Mouse (Mus musculus) inflammation-experienced regulatory T-cells, adult 16 weeks (primary cell): ENCODE measurements around the gene Atpaf1. TPM values are rescaled to one million over a fixed set of nuclear protein-coding genes. Genes with fewer than 3 reads are reported as not detected.

Source experiments
- polyA plus RNA-seq: library from polyadenylated mRNA; unstranded; fragments of 100-300 nt; shearing (Covaris generic); gene quantifications from one replicate; pipeline ENCODE4 v1.2.1, GENCODE M21; 2017

Gene Atpaf1
- polyA plus RNA-seq: 35.7 TPM

DNA sequence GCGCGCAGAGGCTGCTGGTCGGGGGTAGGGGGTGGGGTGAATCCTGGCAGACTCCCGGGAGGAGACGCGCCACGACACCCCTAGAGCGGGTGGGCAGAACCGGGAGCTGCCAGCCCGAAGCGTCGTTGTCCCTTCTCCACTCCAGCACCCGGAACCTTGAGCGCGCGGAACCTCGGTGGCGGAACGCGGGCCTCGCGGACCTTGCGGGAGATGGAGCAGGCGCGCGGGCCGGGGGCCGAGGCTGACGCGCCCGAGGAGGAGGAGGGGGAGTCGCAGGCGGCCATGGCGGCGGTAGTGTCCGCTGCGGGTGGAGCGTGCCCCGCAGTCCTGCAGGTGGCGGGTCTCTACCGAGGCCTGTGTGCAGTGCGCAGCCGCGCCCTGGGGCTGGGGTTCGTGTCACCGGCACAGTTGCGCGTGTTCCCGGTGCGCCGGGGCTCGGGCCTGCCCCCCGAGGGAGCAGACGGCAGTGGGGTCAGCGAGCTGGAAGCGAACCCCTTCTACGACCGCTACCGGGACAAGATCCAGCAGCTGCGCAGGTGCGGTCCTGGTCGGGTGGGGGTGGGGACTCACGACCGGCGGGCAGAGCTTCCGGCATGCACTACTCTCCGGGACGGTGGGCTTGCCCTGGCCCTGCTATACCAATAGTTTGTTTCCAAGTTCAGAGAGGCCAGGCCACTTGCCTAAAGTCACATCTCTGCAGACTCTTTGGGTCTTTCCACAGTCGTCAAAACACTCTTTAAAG, at the start of gene Atpaf1:
Atpaf1 (plus strand) TSS at position 44 of the 742 bp plus-strand sequence.

DNA sequence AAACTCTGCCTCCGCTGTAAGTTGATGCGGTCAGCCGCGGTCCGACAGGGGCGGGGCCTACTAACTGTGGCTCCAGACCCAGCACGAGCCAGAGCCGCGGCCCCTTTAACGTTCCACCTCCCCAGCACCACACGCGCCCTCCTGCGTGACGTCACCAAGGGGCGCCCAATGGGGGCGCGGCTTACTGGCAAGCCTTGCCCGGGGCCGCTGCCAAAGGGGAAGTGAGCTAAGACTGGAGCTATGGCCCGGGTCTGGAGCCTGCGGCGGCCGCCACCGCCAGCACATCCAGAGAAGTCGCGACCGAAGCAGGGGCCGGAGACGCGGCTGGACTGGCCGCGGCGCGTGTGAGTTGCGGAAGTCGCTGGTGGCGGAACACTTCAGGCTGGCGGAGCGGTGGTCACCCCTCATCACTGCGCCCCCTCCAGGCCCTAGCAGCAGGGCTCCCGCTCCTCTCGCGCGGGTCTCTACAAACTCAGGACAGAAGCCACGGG, 47.0 kb upstream of the Atpaf1 start, which contains the start of gene Efcab14:
Efcab14 (plus strand) TSS at position 194 of the 491 bp plus-strand sequence.

DNA sequence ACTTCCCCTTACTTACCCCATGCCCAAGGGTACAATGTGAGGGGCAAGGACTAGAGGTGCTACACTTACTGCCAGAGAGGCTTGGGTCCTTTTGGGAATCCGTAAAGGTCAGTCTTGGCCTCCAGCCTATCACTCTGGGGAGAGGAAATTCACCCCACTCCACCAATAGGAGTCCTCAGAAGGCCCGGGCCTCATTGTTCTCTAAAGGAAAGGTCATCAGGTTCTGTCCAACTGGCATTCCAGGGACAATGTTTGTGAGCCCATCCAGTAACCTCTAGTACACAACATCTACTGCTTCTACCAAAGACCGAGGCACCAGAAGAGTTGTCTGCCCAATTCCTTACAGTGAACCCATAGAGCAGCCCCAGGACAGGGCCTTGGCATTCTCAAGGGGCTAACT, 3.7 kb upstream of the Atpaf1 start, which contains the start of gene Tex38:
Tex38 (minus strand) TSS at position 101 of the 400 bp plus-strand sequence.

DNA sequence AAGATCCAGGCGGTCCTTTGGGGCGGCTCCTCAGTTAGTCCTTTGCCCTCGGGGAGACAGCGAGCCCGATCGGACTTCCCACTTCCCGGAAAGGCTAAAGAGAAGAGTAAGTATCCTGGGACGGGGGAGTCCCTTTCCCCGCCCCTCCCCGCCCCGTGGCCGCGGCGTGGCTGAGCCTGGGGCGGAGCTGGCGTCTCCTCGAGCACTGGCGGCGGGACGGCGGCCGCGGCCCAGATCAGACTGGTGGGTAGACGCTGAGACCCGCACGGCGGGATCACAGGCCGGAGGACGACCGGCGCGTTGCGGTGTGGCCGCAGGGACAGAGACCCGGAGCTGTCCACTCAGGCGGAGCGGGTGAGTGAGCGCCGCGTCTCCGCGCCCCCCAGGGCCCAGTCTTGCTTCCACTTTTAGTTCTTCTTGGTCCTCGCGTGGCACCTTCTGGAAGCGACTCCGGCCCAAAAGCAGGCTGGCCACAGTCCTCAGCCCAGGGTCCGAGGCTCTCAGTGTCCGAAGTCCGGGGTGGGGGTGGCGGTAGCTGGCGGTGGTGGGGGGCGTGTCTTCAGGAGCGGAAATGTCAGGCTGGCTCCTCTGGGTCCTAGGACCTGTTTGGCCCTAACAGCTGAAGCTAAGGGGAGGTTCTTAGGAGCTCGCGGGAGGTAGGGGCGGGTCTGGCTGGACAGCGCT, 43.4 kb downstream of the Atpaf1 start, which contains the start of gene Mob3c:
Mob3c (plus strand) TSS at position 205 of the 684 bp plus-strand sequence.

DNA sequence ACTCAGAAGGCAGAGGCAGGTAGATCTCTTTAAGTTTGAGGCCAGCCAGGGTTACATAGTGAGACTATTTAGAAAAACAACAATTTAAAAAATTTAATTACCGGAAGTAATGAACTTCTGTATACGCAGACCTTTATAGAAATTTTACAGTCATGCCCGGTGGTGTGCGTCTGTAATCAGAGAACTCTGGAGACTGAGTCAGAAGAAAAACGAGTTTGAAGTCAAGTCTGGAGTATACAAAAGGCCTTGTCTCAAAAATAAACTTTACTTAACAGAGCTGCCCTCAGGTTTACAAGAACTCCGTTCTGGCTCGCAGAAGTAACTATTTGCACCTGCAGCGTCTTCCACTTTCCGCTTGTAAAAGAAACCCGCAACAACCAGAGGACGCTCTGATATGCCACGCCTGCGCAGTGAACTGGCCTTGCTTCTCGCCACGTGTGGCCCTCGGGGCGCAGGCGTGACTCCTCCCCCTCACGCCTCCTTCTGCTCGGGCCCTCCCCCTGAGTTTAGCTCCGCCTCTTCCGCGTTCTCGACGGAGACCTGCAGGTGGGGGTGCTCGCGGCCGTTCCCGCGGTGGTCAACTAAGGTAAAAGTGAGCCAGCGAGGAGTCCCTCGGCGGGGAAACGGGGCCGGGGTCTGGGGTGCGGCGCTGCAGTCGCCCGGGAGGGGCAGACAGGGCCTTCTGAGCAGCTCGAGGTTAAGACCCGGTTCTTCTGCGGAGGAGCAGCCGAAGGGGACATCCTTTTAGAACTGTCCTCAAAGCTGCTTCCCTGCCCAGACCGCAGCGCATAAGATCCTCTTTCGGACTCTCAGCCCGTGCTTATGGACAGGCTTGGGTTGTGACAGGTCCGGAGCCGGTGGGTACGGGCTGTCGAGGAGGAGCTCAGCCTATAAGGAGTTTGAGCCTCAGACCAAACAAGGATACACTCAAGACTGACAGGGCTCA, 54.4 kb downstream of the Atpaf1 start, which contains the start of gene Mknk1:
Mknk1 (plus strand) TSS at position 503 of the 946 bp plus-strand sequence.

Other genes starting within 250 kb of the Atpaf1 start
- not detected for gene Cyp4a31, start 221.2 kb upstream of the Atpaf1 start, polyA plus RNA-seq
- gene Cyp4a32, start 183.8 kb upstream of the Atpaf1 start, polyA plus RNA-seq: not detected
- gene Cyp4b1, start 137.1 kb upstream of the Atpaf1 start, polyA plus RNA-seq: not detected
- 72.9 TPM for gene Efcab14, start 47.1 kb upstream of the Atpaf1 start, polyA plus RNA-seq
- not detected for gene Tex38, start 3.8 kb upstream of the Atpaf1 start, polyA plus RNA-seq
- gene Mob3c, start 43.3 kb downstream of the Atpaf1 start, polyA plus RNA-seq: 27.9 TPM
- gene Mknk1, start 54.4 kb downstream of the Atpaf1 start, polyA plus RNA-seq: 79.2 TPM
- gene Kncn, start 99.6 kb downstream of the Atpaf1 start, polyA plus RNA-seq: not detected
- gene 6430628N08Rik, start 105.9 kb downstream of the Atpaf1 start, polyA plus RNA-seq: not detected
- not detected for gene Dmbx1, start 155.1 kb downstream of the Atpaf1 start, polyA plus RNA-seq
- 147 TPM for gene Faah, start 233.1 kb downstream of the Atpaf1 start, polyA plus RNA-seq